Mouse (Mus musculus) C2C12 (cell line): ENCODE data around the gene Eef2. TPM values are rescaled to one million over a fixed set of nuclear protein-coding genes. Genes with fewer than 3 reads are reported as not detected.
"Not testable (repeated sequence)": the region's sequence is repeated elsewhere in the genome, so short reads cannot be mapped to it uniquely, and the experiment has no call there.

Source experiments
- H3K27me3 ChIP-seq: one replicate; pipeline ENCODE4 v1.6.1; 2011; ENCODE audit not compliant: control insufficient read depth, insufficient read depth, insufficient read length
- H3K36me3 ChIP-seq: one replicate; pipeline ENCODE4 v1.6.1; 2011; ENCODE audit not compliant: control insufficient read depth, insufficient read depth
- H3K4me3 ChIP-seq: one replicate; pipeline ENCODE4 v1.5.1; 2011; ENCODE audit warnings: mild to moderate bottlenecking, control low read depth; ENCODE audit not compliant: poor library complexity, insufficient read depth, severe bottlenecking
- H3K79me2 ChIP-seq: one replicate; pipeline ENCODE4 v1.6.1; 2011; ENCODE audit not compliant: control insufficient read depth, insufficient read depth
- H3K79me3 ChIP-seq: one replicate; pipeline ENCODE4 v1.6.1; 2011; ENCODE audit warnings: low read depth, control low read depth
- H3ac ChIP-seq: one replicate; pipeline ENCODE3; 2011; ENCODE audit warnings: low read depth; ENCODE audit not compliant: control insufficient read depth, insufficient read length
- CEBPB ChIP-seq: IDR thresholded peaks from one replicate; pipeline ENCODE4 v1.6.1; 2011; ENCODE audit warnings: low read depth, mild to moderate bottlenecking, control low read depth, moderate library complexity
- CTCF ChIP-seq: IDR thresholded peaks from one replicate; pipeline ENCODE4 v1.5.1; 2011; ENCODE audit not compliant: control insufficient read depth, insufficient read depth, insufficient read length
- FOSL1 ChIP-seq: IDR thresholded peaks from one replicate; pipeline ENCODE4 v1.8.0; 2011; ENCODE audit warnings: mild to moderate bottlenecking, low read length; ENCODE audit not compliant: poor library complexity, insufficient read depth, severe bottlenecking
- MAX ChIP-seq: IDR thresholded peaks from one replicate; pipeline ENCODE4 v1.6.1; 2011; ENCODE audit warnings: mild to moderate bottlenecking, control low read depth
- MYOD1 ChIP-seq: IDR thresholded peaks from one replicate; pipeline ENCODE4 v1.6.1; 2011; ENCODE audit warnings: low read depth; ENCODE audit not compliant: control insufficient read depth, insufficient read length
- MYOG ChIP-seq: IDR thresholded peaks from one replicate; pipeline ENCODE4 v1.6.1; 2011; ENCODE audit not compliant: control insufficient read depth, insufficient read length; ENCODE audit errors: extremely low read depth
- USF1 ChIP-seq: IDR thresholded peaks from one replicate; pipeline ENCODE4 v1.6.1; 2011; ENCODE audit warnings: low read depth, mild to moderate bottlenecking, control low read depth, moderate library complexity
- polyA plus RNA-seq: library from polyadenylated mRNA; unstranded; fragments of >200 nt; fragmentation: generic; extraction: Trizol; gene quantifications from one replicate; pipeline ENCODE4 v1.2.1, GENCODE M21; 2012; ENCODE audit warnings: missing spikeins

Gene Eef2
- polyA plus RNA-seq, 1 experiment: 2,537 TPM

DNA sequence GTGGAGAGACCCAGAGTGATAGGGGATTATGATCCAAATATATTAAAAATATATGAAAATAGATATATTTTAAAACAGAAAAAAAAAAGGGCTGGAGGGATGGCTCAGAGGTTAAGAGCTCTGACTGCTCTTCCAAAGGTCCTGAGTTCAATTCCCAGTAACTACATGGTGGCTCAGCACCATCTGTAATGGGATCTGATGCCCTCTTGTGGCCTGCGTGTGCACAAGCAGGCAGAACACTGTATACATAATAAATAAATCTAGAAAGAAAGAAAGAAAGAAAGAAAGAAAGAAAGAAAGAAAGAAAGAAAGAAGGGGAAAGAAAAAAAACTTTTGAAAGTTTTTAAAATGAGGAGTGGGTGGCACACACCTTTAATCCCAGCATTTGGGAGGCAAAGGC is 40.8 kb downstream of the Eef2 start:
- not testable (repeated sequence) for H3K79me3 ChIP-seq, H3K4me3 ChIP-seq, H3K79me2 ChIP-seq, H3K36me3 ChIP-seq, H3ac ChIP-seq
- peak; percentile 17 for TF ChIP-seq CTCF
- H3K27me3 ChIP-seq: peaks cover 12% of the 10 kb centered on the region

- H3K79me3 ChIP-seq: no peaks in the 10 kb centered on the region
- H3K36me3 ChIP-seq: no peaks in the 10 kb centered on the region
- peaks cover 12% of the 10 kb centered on the region for H3K27me3 ChIP-seq
Observed at GRCm38 (mm10) chr10:81217964-81218363, 41.5 kb downstream of the Eef2 start.

DNA sequence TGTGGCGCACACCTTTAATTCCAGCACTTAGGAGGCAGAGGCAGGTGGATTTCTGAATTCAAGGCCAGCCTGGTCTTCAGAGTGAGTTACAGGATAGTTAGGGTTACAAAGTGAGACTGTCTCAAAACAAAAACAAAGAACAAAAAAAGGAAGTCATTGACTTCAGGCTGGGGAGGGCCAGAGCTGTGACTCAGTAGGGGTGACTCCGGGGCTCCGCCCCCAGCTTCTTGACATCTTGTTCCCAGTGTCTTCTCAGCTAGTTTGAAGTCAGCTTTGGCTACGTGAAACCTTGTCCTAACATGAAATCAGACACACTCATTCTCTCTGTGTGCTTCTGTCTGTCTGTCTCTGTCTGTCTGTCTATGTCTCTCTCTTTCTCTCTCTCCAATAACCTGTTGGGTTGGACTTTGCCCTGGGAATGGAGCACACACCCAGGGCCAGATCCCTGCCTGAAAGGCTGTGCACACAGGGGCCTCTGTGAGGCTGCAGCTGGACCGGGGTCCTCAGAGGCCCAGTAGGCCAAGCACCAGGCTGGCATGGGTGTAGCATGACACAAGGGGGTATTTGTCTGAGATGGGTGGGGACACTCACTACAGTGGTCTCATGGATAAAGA is 45.1 kb downstream of the Eef2 start:
- peaks cover 4% of the 10 kb centered on the region for H3K27me3 ChIP-seq
- no peak overlapping the region for H3ac ChIP-seq
- no peaks in the 10 kb centered on the region for H3K79me2 ChIP-seq
- no peak overlapping the region for H3K4me3 ChIP-seq
- no peaks in the 10 kb centered on the region for H3K36me3 ChIP-seq
- H3K79me3 ChIP-seq: no peaks in the 10 kb centered on the region
- TF ChIP-seq MYOG: no peak
- no peak for TF ChIP-seq MAX
- TF ChIP-seq USF1: no peak
- TF ChIP-seq FOSL1: no peak
- no peak for TF ChIP-seq MYOD1
- TF ChIP-seq CEBPB: no peak
- TF ChIP-seq CTCF: no peak

More at GRCm38 (mm10) chr10:81217964-81218363, 41.5 kb downstream of the Eef2 start:
- H3K4me3 ChIP-seq: no peak overlapping the region
- no peaks in the 10 kb centered on the region for H3K79me2 ChIP-seq
- TF ChIP-seq FOSL1: no peak
- peak; percentile 77 for TF ChIP-seq CTCF
- TF ChIP-seq USF1: no peak
- TF ChIP-seq MAX: no peak
- no peak for TF ChIP-seq MYOD1
- H3ac ChIP-seq: no peak overlapping the region

GRCm38 (mm10) chr10:81223731-81224130 is 47.3 kb downstream of the Eef2 start:
- H3K36me3 ChIP-seq, H3ac ChIP-seq, H3K27me3 ChIP-seq, H3K79me3 ChIP-seq, H3K79me2 ChIP-seq, H3K4me3 ChIP-seq: not testable (repeated sequence)

- H3K27me3 ChIP-seq: no peaks in the 10 kb centered on the region
- no peak overlapping the region for H3ac ChIP-seq
- TF ChIP-seq CEBPB (no peak), CTCF (no peak)
- H3K79me2 ChIP-seq: no peaks in the 10 kb centered on the region
- no peaks in the 10 kb centered on the region for H3K79me3 ChIP-seq
- no peaks in the 10 kb centered on the region for H3K36me3 ChIP-seq
- H3K4me3 ChIP-seq: no peak overlapping the region
Observed at GRCm38 (mm10) chr10:81229735-81230437, 53.5 kb downstream of the Eef2 start.

- Histone ChIP-seq H3ac (no peak within 1 kb of the TSS), H3K36me3 (no peaks in the 10 kb centered on the region), H3K79me2 (no peaks in the 10 kb centered on the region), H3K79me3 (no peaks in the 10 kb centered on the region), H3K4me3 (no peak within 1 kb of the TSS), H3K27me3 (no peaks in the 10 kb centered on the region)
- TF ChIP-seq FOSL1 (no peak), MYOG (no peak), MYOD1 (no peak), MAX (no peak), USF1 (no peak), CTCF (no peak), CEBPB (no peak)
Observed at GRCm38 (mm10) chr10:81230438-81231332, 54.3 kb downstream of the Eef2 start, which contains the start of gene Atcay. Gene Atcay (minus strand): TSS chr10:81230833.
